Mouse (Mus musculus) ovary, adult 18-20 months (tissue): ENCODE data around the gene Ocrl.

Experiments used
- DNase-seq: peaks from one replicate; pipeline ENCODE4 v3.0.0; 2022; ENCODE audit warnings: low spot score, mixed read lengths

Ocrl gene

GRCm38 (mm10) chrX:47912306-47912792 lies at the start of gene Ocrl:
Ocrl (plus strand) TSS chrX:47912387.
- peak; percentile 28 for DNase-seq

- DNase-seq, result no peak
Measured at GRCm38 (mm10) chrX:47880052-47880451, 32.1 kb upstream of the Ocrl start.

GRCm38 (mm10) chrX:47882813-47883212 lies 29.4 kb upstream of the Ocrl start:
- DNase-seq, result no peak

- no peak for DNase-seq
Measured at GRCm38 (mm10) chrX:47887401-47887800, 24.8 kb upstream of the Ocrl start.

GRCm38 (mm10) chrX:47891243-47891906 lies 20.8 kb upstream of the Ocrl start:
- DNase-seq, result no peak

- no peak for DNase-seq
Measured at GRCm38 (mm10) chrX:47891907-47892430, 20.2 kb upstream of the Ocrl start.

GRCm38 (mm10) chrX:47892431-47893024 lies 19.7 kb upstream of the Ocrl start, which contains the start of gene Smarca1:
Smarca1 (minus strand) TSS chrX:47892974.
- no peak for DNase-seq

GRCm38 (mm10) chrX:47912904-47913542 lies 836 bp downstream of the Ocrl start:
- no peak for DNase-seq

- no peak for DNase-seq
Measured at GRCm38 (mm10) chrX:47913543-47913938, 1.4 kb downstream of the Ocrl start.

- DNase-seq, result no peak
Measured at GRCm38 (mm10) chrX:47916831-47917230, 4.6 kb downstream of the Ocrl start.

- DNase-seq, result no peak
Measured at GRCm38 (mm10) chrX:47920541-47920940, 8.4 kb downstream of the Ocrl start.

- DNase-seq, result no peak
Measured at GRCm38 (mm10) chrX:47927981-47928380, 15.8 kb downstream of the Ocrl start.

GRCm38 (mm10) chrX:47930449-47930848 lies 18.3 kb downstream of the Ocrl start:
- DNase-seq, result no peak

GRCm38 (mm10) chrX:47934352-47934751 lies 22.2 kb downstream of the Ocrl start:
- no peak for DNase-seq

GRCm38 (mm10) chrX:47936885-47937284 lies 24.7 kb downstream of the Ocrl start:
- no peak for DNase-seq

GRCm38 (mm10) chrX:47937740-47938139 lies 25.6 kb downstream of the Ocrl start:
- DNase-seq, result no peak

- no peak for DNase-seq
Measured at GRCm38 (mm10) chrX:47949729-47950128, 37.5 kb downstream of the Ocrl start.

- DNase-seq, result no peak
Measured at GRCm38 (mm10) chrX:47962579-47962978, 50.4 kb downstream of the Ocrl start.

- no peak for DNase-seq
Measured at GRCm38 (mm10) chrX:47970371-47970770, 58.2 kb downstream of the Ocrl start.

GRCm38 (mm10) chrX:47970864-47971263 lies 58.7 kb downstream of the Ocrl start:
- no peak for DNase-seq

- no peak for DNase-seq
Measured at GRCm38 (mm10) chrX:47971366-47972128, 59.4 kb downstream of the Ocrl start.

- DNase-seq, result peak; percentile 5
Measured at GRCm38 (mm10) chrX:47976551-47976950, 64.4 kb downstream of the Ocrl start.
